Comparison of ENCODE assay signal across 8 mouse cellular contexts in genomic region chr16:30062242-30063030, GRCm38 (mm10). TPM values are rescaled to one million over a fixed set of nuclear protein-coding genes. Genes with fewer than 3 reads are reported as not detected.
DNase-seq lines count a peak whose midpoint lies in the region; ATAC-seq and TF ChIP-seq lines count a peak whose summit lies in the region.

No protein-coding gene starts in this region.

- peak overlapping the region; percentile 62 for H3K4me2 ChIP-seq in neural tube, embryonic 11.5 days (ENCODE audit: low read depth)
- peak overlapping the region; percentile 94 for H3K4me2 ChIP-seq in limb, embryonic 11.5 days (ENCODE audit: low read depth, severe bottlenecking)

- TF ChIP-seq CTCF in small intestine, adult 2 months (IDR thresholded peaks at IDR 0.05; ENCODE audit: extremely low read depth, insufficient read length, insufficient replicate concordance, low read depth, low read length), result no peak

- intact Hi-C loops in gastrocnemius, postnatal 36 days (cut with DNase I), result loop anchor here (5.0 kb wide), 1 partner anchor 220 kb away; no protein-coding TSS in a partner anchor

- H3K4me1 ChIP-seq in neural tube, embryonic 11.5 days (ENCODE audit: control insufficient read depth, insufficient read depth, low read length), result peaks cover 18% of the 10 kb centered on the region
- H3K4me1 ChIP-seq in forebrain, embryonic 10.5 days, result peaks cover 80% of the 10 kb centered on the region
- peaks cover 40% of the 10 kb centered on the region for H3K4me1 ChIP-seq in limb, embryonic 11.5 days (ENCODE audit: control insufficient read depth, insufficient read depth, low read length)
- H3K4me1 ChIP-seq in small intestine, adult 2 months (ENCODE audit: control insufficient read depth, insufficient read depth, insufficient read length, low read length), result peaks cover 16% of the 10 kb centered on the region

- no peaks in the 10 kb centered on the region for H3K9me3 ChIP-seq in neural tube, embryonic 11.5 days (ENCODE audit: control insufficient read depth, low read length)
- no peaks in the 10 kb centered on the region for H3K9me3 ChIP-seq in forebrain, embryonic 10.5 days
- H3K9me3 ChIP-seq in limb, embryonic 11.5 days (ENCODE audit: control insufficient read depth, low read length), result no peaks in the 10 kb centered on the region

- WGBS in neural tube, embryonic 11.5 days, result 17% methylated on average over 12 of the region's 12 CpGs
- WGBS in forebrain, embryonic 10.5 days, result 12% methylated on average over 12 of the region's 12 CpGs
- WGBS in limb, embryonic 11.5 days, result 19% methylated on average over 12 of the region's 12 CpGs
- 23% methylated on average over 12 of the region's 12 CpGs for WGBS in small intestine, adult 2 months

- H3K27ac ChIP-seq in neural tube, embryonic 11.5 days (ENCODE audit: low read depth, low read length), result no peak overlapping the region
- peak overlapping the region; percentile 99 for H3K27ac ChIP-seq in forebrain, embryonic 10.5 days
- H3K27ac ChIP-seq in limb, embryonic 11.5 days (replicated peaks; ENCODE audit: low read depth, low read length), result peak overlapping the region; percentile 97; the same call in 1 of the 2 replicates
- H3K27ac ChIP-seq in small intestine, adult 2 months (ENCODE audit: insufficient read depth, low read depth, low read length), result no peak overlapping the region

- peaks cover 28% of the 10 kb centered on the region for H3K27me3 ChIP-seq in neural tube, embryonic 11.5 days (ENCODE audit: control insufficient read depth, insufficient read depth, low read length)
- peaks cover 53% of the 10 kb centered on the region for H3K27me3 ChIP-seq in forebrain, embryonic 10.5 days (ENCODE audit: poor library complexity, severe bottlenecking)
- H3K27me3 ChIP-seq in limb, embryonic 11.5 days (ENCODE audit: control insufficient read depth, insufficient read depth, low read length), result no peaks in the 10 kb centered on the region
- no peaks in the 10 kb centered on the region for H3K27me3 ChIP-seq in small intestine, adult 2 months (ENCODE audit: control insufficient read depth, insufficient read depth, low read length)

- TF ChIP-seq POLR2A in small intestine, adult 2 months (IDR thresholded peaks at IDR 0.05; ENCODE audit: low read depth, low read length), result no peak

- H3K4me3 ChIP-seq in neural tube, embryonic 11.5 days (ENCODE audit: low read depth, low read length), result peak overlapping the region; percentile 76
- peak overlapping the region; percentile 89 for H3K4me3 ChIP-seq in forebrain, embryonic 10.5 days
- H3K4me3 ChIP-seq in limb, embryonic 11.5 days (ENCODE audit: low read depth, low read length), result peak overlapping the region; percentile 79
- peak overlapping the region; percentile 76 for H3K4me3 ChIP-seq in small intestine, adult 2 months (ENCODE audit: low read depth, low read length)

- ATAC-seq in neural tube, embryonic 11.5 days (ENCODE audit: insufficient read depth, low FRiP score, low TSS enrichment), result no peak
- no peak for ATAC-seq in limb, embryonic 11.5 days (ENCODE audit: insufficient number of reproducible peaks, low FRiP score, low TSS enrichment, low read depth)

- no peak for DNase-seq in neural tube, embryonic 11.5 days (ENCODE audit: low spot score)
- DNase-seq in neural tube, embryonic 10.5 days (ENCODE audit: extremely low spot score, low spot score), result no peak
- no peak for DNase-seq in forebrain, embryonic 10.5 days (ENCODE audit: extremely low spot score, low spot score)
- peak; percentile 32 for DNase-seq in limb, embryonic 11.5 days (ENCODE audit: low spot score)
- no peak for DNase-seq in adrenal gland, postnatal 4 days (ENCODE audit: low spot score in 2 of 2)
- no peak for DNase-seq in gastrocnemius, postnatal 36 days
- DNase-seq in frontal cortex, postnatal 10 days (ENCODE audit: low spot score in 2 of 2), result no peak

- no peaks in the 10 kb centered on the region for H3K36me3 ChIP-seq in neural tube, embryonic 11.5 days (ENCODE audit: control insufficient read depth, insufficient read depth, low read length)
- H3K36me3 ChIP-seq in forebrain, embryonic 10.5 days (replicated peaks), result peaks cover 9% of the 10 kb centered on the region
- H3K36me3 ChIP-seq in limb, embryonic 11.5 days (ENCODE audit: control insufficient read depth, insufficient read depth, low read length), result no peaks in the 10 kb centered on the region
- peaks cover 5% of the 10 kb centered on the region for H3K36me3 ChIP-seq in small intestine, adult 2 months (ENCODE audit: control insufficient read depth, insufficient read depth, low read length)

- peak overlapping the region; percentile 88 for H3K9ac ChIP-seq in neural tube, embryonic 11.5 days (ENCODE audit: low read length)
- H3K9ac ChIP-seq in limb, embryonic 11.5 days (ENCODE audit: low read length), result peak overlapping the region; percentile 90

RNA-seq across cellular contexts. Expression of gene Hes1, which starts 1.7 kb away (rescaled TPM):
- 56.8 and 57.3 TPM in 2 replicates for polyA plus RNA-seq in neural tube, embryonic 11.5 days (2014; fragmentation: Nextera tagmentation; extraction: Ambion mirVana)
- 42.5 and 49.0 TPM in 2 replicates for polyA plus RNA-seq in forebrain, embryonic 10.5 days (2016; fragmentation: Nextera tagmentation; extraction: Ambion mirVana)
- 71.0 and 71.8 TPM in 2 replicates for polyA plus RNA-seq in limb, embryonic 11.5 days (2014; fragmentation: Nextera tagmentation; extraction: Ambion mirVana)
- 135 and 295 TPM in 2 replicates for polyA plus RNA-seq in small intestine, adult 2 months (2012; rRNA removed)
- 10 to 100 TPM; 31.4 to 39.1 TPM for total RNA-seq in adrenal gland, postnatal 4 days (2021)
- total RNA-seq in gastrocnemius, postnatal 36 days (2021), result 10 to 100 TPM; 11.4 to 12.3 TPM

Comparison
In these comparisons a context has a peak if more than half of its experiments do, and no peak if none do; other contexts are left out.
1. H3K27ac ChIP-seq: peak in forebrain, embryonic 10.5 days (single experiment) and limb, embryonic 11.5 days (single experiment); none in neural tube, embryonic 11.5 days (single experiment) and small intestine, adult 2 months (single experiment).
2. Peak in every context shown above with its lines, with median percentiles within 50 percentile points of each other: H3K4me3 ChIP-seq.